In genomic region chr11:104361790-104362189, GRCm38 (mm10) we compare ENCODE assay signal across 15 mouse cellular contexts.
DNase-seq lines count a peak whose midpoint lies in the region; ATAC-seq and TF ChIP-seq lines count a peak whose summit lies in the region.
"Had no signal": no experiment of that assay in that cellular context is flagged by ENCODE, and none has a peak within 500 bp of the region (broad histone marks: within the 10 kb centered on the region; RNA-seq: fewer than 3 reads in every experiment).

No protein-coding gene starts in this region.

- 0 out of 2 replicates have a peak overlapping the region, but pooled peaks have one; percentile 20 for H3K27ac ChIP-seq in CH12.LX (ENCODE audit: insufficient read depth, low read depth)
- H3K27ac ChIP-seq: forebrain, embryonic 15.5 days; neural tube, embryonic 12.5 days; stomach, embryonic 15.5 days had no signal

- H3K9me3 ChIP-seq in CH12.LX (replicated peaks; ENCODE audit: low read length): no peaks in the 10 kb centered on the region
- H3K9me3 ChIP-seq: forebrain, embryonic 15.5 days; neural tube, embryonic 12.5 days; stomach, embryonic 15.5 days had no signal

- H3K79me2 ChIP-seq in CH12.LX (replicated peaks; ENCODE audit: control insufficient read depth, extremely low read depth, insufficient read depth, poor library complexity, severe bottlenecking): peaks cover 33% of the 10 kb centered on the region

- H3K27me3 ChIP-seq in CH12.LX (replicated peaks): no peaks in the 10 kb centered on the region
- H3K27me3 ChIP-seq: forebrain, embryonic 15.5 days; neural tube, embryonic 12.5 days; stomach, embryonic 15.5 days had no signal

- in situ Hi-C loops in CH12.LX (cut with MboI; ENCODE audit: low pct_ligation_motif_present, low pct_unique_long_range_greater_than_20kb, low sequenced_read_pairs): loop anchor here (5.0 kb wide), 1 partner anchor 36 kb away; no protein-coding TSS in a partner anchor

- TF ChIP-seq CTCF in CH12.LX (conservative IDR thresholded peaks at IDR 0.05 in 1 of 2, IDR thresholded peaks at IDR 0.05 in 1 of 2; ENCODE audit: low read depth in 2 of 2, low read length in 2 of 2): no peak

- ATAC-seq in common myeloid progenitor, adult 5-6 weeks (replicated peaks; ENCODE audit: low read depth, poor library complexity, severe bottlenecking): peak; percentile 94
- peak; percentile 98 for ATAC-seq in monocyte, adult 5-6 weeks (replicated peaks; ENCODE audit: insufficient number of reproducible peaks, low FRiP score, low TSS enrichment, poor library complexity, severe bottlenecking)
- ATAC-seq: forebrain, embryonic 15.5 days had no signal

- no peak for TF ChIP-seq RAD21 in CH12.LX (IDR thresholded peaks at IDR 0.05; ENCODE audit: low read depth, low read length)

- TF ChIP-seq EP300 in CH12.LX (IDR thresholded peaks at IDR 0.05; ENCODE audit: low read length): peak; percentile 87

- no peak overlapping the region for H3K4me3 ChIP-seq in CH12.LX (replicated peaks in 1 of 3; ENCODE audit: low read depth in 2 of 3, low read length in 2 of 3, poor library complexity in 1 of 3)
- H3K4me3 ChIP-seq: forebrain, embryonic 15.5 days; neural tube, embryonic 12.5 days; stomach, embryonic 15.5 days had no signal

- H3K9ac ChIP-seq in CH12.LX (ENCODE audit: insufficient read depth, low read depth): no peak overlapping the region
- H3K9ac ChIP-seq: forebrain, embryonic 15.5 days; neural tube, embryonic 12.5 days; stomach, embryonic 15.5 days had no signal

- H3K4me2 ChIP-seq in CH12.LX (ENCODE audit: insufficient read depth, low read depth, poor library complexity, severe bottlenecking): no peak overlapping the region
- H3K4me2 ChIP-seq: forebrain, embryonic 15.5 days; neural tube, embryonic 12.5 days; stomach, embryonic 15.5 days had no signal

- peaks cover 8 to 60% of the 10 kb centered on the region in 2 experiments for H3K4me1 ChIP-seq in CH12.LX (ENCODE audit: control insufficient read depth in 1 of 2, insufficient read depth in 2 of 2)
- H3K4me1 ChIP-seq: forebrain, embryonic 15.5 days; neural tube, embryonic 12.5 days; stomach, embryonic 15.5 days had no signal

- DNase-seq in adrenal gland, postnatal 14 days: peak; percentile 18
- no peak for DNase-seq in adrenal gland, adult 8-10 months
- peak; percentile 85 for DNase-seq in CH12.LX (ENCODE audit: extremely low read depth)
- no peak for DNase-seq in neural tube, embryonic 10.5 days (ENCODE audit: extremely low spot score, low spot score)
- DNase-seq in kidney, adult 18-20 months: no peak
- no peak for DNase-seq in cerebellum, adult 9-10 months
- DNase-seq: cerebellum, adult 11-12 months; embryo, embryonic 11 days; kidney, adult 9 months; right cerebral cortex, adult 18-20 months had no signal

- no peak for TF ChIP-seq POLR2A in CH12.LX (IDR thresholded peaks at IDR 0.05; ENCODE audit: low read depth, low read length)

- dilution Hi-C loops in CH12.LX (cut with MboI; ENCODE audit: extremely low pct_ligation_motif_present, extremely low pct_unique_long_range_greater_than_20kb, low sequenced_read_pairs): no loop called here

- peaks cover 15 to 58% of the 10 kb centered on the region in 2 experiments for H3K36me3 ChIP-seq in CH12.LX (replicated peaks in 1 of 2; ENCODE audit: control insufficient read depth in 1 of 2, insufficient read depth in 1 of 2, low read length in 1 of 2)

TF ChIP-seq in CH12.LX, 34 proteins besides CTCF, POLR2A, EP300 and RAD21:
- TF ChIP-seq ELF1 (IDR thresholded peaks at IDR 0.05; ENCODE audit: low read depth, low read length): peak; percentile 64
- TF ChIP-seq ZKSCAN1 (IDR thresholded peaks at IDR 0.05; ENCODE audit: borderline replicate concordance, low read depth, low read length): no peak
- no peak for TF ChIP-seq MAFK (IDR thresholded peaks at IDR 0.05; ENCODE audit: insufficient replicate concordance, low read length)
- TF ChIP-seq USF1 (IDR thresholded peaks at IDR 0.05; ENCODE audit: low read depth, low read length): no peak
- peak; percentile 88 for TF ChIP-seq JUND (conservative IDR thresholded peaks at IDR 0.05; ENCODE audit: low read depth, low read length)
- peak; percentile 75 for TF ChIP-seq ETS1 (conservative IDR thresholded peaks at IDR 0.05; ENCODE audit: low read depth, low read length)
- no peak for TF ChIP-seq SIN3A (IDR thresholded peaks at IDR 0.05; ENCODE audit: low read length)
- TF ChIP-seq KAT2A (IDR thresholded peaks at IDR 0.05; ENCODE audit: insufficient replicate concordance, low read length): no peak
- TF ChIP-seq NELFE (IDR thresholded peaks at IDR 0.05; ENCODE audit: low read depth, low read length): no peak
- TF ChIP-seq MYC (IDR thresholded peaks at IDR 0.05; ENCODE audit: low read depth, low read length): no peak
- TF ChIP-seq BHLHE40 (IDR thresholded peaks at IDR 0.05; ENCODE audit: low read depth, low read length): peak; percentile 39; the same call in 1 of the 2 replicates
- peak; percentile 92 for TF ChIP-seq MEF2A (IDR thresholded peaks at IDR 0.05; ENCODE audit: borderline replicate concordance, low read depth, low read length)
- peak; percentile 95 for TF ChIP-seq JUN (IDR thresholded peaks at IDR 0.05; ENCODE audit: insufficient read depth, low read depth, low read length)
- TF ChIP-seq IRF4 (IDR thresholded peaks at IDR 0.05; ENCODE audit: low read depth, low read length): peak; percentile 54; the same call in 1 of the 2 replicates
- TF ChIP-seq NRF1 (IDR thresholded peaks at IDR 0.05; ENCODE audit: low read depth, low read length): no peak
- TF ChIP-seq E2F4 (IDR thresholded peaks at IDR 0.05; ENCODE audit: insufficient replicate concordance, low read depth, low read length): no peak
- TF ChIP-seq TBP (conservative IDR thresholded peaks at IDR 0.05; ENCODE audit: low read depth, low read length): no peak
- no peak for TF ChIP-seq SMC3 (IDR thresholded peaks at IDR 0.05; ENCODE audit: low read depth, low read length)

Comparison
In these comparisons a context has a peak if more than half of its experiments do, and no peak if none do; other contexts are left out.
1. DNase-seq: peak in adrenal gland, postnatal 14 days (single experiment) and CH12.LX (single experiment); none in adrenal gland, adult 8-10 months (single experiment), neural tube, embryonic 10.5 days (single experiment), kidney, adult 18-20 months (single experiment) and cerebellum, adult 9-10 months (single experiment).